Mouse (Mus musculus): Measurements from ENCODE around the gene Glp2r.

Glp2r gene

DNA sequence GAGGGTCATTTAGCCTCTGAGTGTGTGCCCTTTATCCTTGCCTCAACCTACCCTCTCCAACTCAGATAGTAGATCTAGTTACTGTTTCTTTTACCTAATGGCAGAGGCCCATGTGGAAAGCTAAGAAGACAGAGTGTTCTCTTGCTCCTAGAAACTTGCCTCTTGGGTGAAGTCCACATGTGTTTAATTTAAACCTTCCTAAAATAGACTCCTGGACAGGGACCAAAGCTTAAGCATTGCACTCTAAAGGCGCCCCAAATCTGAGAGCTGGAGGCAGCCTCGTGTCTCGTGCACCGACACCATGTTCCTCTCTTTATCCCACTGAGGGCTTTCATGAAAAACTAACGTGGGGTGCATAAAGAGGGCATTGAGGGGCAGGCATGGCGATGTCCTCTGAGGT is 43.9 kb downstream of the Glp2r start:
- no peak for DNase-seq (ENCODE audit: low spot score)

- no peak for DNase-seq (ENCODE audit: low spot score)
Measured at GRCm38 (mm10) chr11:67723231-67724013, 47.5 kb downstream of the Glp2r start.

DNA sequence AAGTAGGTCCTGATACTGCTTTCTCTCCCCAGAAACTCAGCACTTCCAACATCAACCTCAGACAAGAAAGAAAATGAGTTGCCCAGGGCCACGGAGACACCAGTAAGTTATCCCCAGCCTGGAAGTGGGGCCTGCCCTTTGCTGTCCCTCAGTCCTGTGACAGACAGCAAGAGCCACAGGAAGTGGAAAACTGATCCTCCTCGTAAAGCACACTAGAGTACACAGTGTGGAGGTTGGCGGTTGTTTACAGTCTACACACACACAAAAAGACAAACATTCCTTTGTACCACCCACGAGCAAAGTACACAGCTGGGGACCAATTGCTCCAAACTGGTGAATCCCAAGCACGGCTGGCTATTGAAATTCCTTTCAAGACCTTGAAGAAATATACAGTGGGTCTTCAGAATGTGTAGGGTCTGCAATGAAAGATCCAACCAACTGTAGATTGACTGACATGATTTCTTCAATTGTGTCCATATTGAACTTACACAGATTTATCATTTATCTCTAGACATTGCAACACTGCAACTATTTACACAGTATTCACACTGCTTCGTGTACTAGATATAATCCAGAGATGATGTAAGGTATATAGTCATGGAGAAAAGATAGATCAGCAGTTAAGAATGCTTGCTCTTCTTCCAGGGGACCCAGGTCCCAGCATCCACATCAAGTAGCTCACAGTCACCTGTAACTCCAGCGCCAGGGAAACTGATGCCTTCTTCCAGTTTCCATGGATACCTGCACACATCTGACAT is 48.4 kb downstream of the Glp2r start:
- no peak for DNase-seq (ENCODE audit: low spot score)

- no peak for DNase-seq (ENCODE audit: low spot score)
Measured at GRCm38 (mm10) chr11:67721485-67721884, 49.5 kb downstream of the Glp2r start.

- DNase-seq (ENCODE audit: low spot score) = no peak
Measured at GRCm38 (mm10) chr11:67715382-67715781, 55.6 kb downstream of the Glp2r start.

GRCm38 (mm10) chr11:67712976-67713375 is 58.0 kb downstream of the Glp2r start:
- DNase-seq (ENCODE audit: low spot score) = no peak

DNA sequence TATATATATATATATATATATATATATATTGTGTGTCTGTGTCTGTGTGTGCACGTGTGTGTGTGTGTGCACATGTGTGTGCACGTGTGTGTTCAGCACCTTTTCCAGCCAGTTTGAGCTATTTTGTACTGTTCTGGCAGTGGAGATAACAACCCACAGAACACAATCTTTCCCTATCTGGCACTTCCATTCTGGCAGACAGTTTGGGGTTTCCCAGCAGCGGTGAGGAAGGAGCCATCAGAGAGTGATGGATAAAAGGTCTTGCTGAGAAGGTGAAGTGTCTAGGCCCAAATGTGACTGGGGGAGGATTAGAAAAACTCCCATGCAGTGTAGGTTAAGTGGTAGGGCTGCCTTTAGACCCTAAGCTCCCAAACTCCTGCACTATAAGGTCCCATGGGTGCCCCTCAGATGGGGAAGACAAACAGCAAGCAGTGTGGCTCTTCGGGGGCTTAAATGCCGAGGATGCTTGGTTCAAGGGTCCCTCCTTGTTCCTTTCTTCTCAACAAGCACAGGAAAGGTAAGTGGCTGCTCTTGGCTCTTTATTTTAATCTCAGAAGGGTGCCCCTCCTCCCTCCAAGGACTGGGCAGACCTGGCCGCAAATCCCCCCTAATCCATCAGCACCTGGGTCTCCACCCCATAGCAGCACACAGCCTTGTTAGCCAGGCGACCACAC is 76.1 kb downstream of the Glp2r start, which contains the start of gene Rcvrn:
TSS of gene Rcvrn (plus strand) at position 624 of the 674 bp plus-strand sequence.
- no peak for DNase-seq (ENCODE audit: low spot score)

DNA sequence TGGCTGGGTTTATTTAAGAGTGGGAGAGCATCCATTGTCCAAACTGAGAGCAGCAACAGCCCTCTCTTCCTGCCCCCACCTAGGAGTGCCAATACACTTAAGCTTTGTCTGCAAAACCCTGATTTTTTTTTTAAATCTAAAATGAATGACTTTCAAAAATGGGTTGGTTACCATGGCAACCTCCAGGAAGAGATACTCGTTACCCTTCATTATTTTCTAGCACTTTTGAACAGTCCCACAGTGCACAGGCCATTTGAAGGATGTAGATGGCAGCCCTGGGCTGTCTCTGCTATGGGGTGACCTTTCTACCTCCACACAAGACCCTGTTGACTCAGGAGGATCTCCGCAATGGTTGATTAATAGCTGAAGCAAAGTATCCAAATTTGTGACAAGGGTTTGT is 84.8 kb downstream of the Glp2r start:
- DNase-seq (ENCODE audit: low spot score) = no peak

- no peak for DNase-seq (ENCODE audit: low spot score)
Measured at GRCm38 (mm10) chr11:67681871-67682270, 89.1 kb downstream of the Glp2r start.

DNA sequence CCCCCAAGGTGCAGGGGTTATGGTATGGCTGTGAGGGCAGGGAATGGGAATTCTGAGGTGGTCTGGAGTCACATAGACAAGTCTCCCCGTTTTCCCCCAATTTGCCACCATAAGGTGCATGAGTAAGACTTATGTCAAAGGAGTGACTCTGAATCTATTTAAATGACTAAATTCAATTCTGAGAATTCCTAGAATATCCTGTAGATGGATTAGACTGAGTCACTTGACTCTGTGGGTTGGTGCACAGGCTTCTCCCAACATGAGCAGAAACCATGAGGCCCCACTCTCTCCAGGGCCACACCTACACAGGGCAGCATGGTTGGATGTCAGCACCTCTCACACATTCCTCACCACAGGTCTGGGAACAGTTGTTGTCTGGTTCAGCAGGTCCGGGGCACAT is 91.0 kb downstream of the Glp2r start:
- no peak for DNase-seq (ENCODE audit: low spot score)

- DNase-seq (ENCODE audit: low spot score) = no peak
Measured at GRCm38 (mm10) chr11:67679300-67679699, 91.7 kb downstream of the Glp2r start.

- DNase-seq (ENCODE audit: low spot score) = peak; percentile 62
Measured at GRCm38 (mm10) chr11:67675562-67676540, 95.1 kb downstream of the Glp2r start.

DNA sequence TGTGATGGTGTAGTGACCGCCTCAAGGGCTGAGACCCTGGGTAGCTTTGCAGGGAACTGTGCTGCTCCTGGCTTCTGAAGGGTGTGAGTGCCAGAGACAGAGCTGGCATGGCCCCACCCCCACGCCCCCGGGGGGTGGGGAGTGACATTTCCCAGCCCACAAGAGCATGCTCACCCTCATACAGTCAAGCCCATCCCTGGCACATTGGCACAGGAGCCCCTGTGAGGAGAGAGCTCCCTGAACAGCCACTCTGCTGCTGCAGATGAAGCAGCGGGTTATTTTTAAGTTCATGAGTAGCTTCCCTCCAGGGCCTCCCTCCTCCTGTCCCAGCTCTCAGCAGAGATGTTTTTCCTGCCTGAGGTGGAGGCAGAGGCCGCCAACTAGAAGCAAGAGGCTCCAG is 98.8 kb downstream of the Glp2r start:
- no peak for DNase-seq (ENCODE audit: low spot score)

DNA sequence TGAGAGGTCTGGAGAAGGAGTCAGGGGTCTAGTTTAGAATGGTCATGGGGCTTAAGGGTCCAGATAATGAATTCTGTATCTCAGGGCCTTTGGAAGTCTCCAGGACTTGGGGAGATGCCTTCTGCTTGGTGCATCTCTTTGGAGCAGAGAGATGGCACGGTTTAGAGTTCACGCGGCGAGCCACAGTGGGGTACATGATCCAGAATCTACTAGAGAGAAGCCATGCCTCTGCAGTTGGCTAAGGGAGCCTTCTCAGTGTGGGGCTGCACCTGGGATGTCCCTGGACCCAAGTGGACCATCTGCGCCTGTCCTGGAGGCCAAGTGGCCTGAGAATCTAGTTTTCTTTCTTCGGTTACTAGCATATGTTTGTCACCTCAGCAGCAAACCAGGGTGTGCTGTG is 100.9 kb downstream of the Glp2r start:
- no peak for DNase-seq (ENCODE audit: low spot score)

DNA sequence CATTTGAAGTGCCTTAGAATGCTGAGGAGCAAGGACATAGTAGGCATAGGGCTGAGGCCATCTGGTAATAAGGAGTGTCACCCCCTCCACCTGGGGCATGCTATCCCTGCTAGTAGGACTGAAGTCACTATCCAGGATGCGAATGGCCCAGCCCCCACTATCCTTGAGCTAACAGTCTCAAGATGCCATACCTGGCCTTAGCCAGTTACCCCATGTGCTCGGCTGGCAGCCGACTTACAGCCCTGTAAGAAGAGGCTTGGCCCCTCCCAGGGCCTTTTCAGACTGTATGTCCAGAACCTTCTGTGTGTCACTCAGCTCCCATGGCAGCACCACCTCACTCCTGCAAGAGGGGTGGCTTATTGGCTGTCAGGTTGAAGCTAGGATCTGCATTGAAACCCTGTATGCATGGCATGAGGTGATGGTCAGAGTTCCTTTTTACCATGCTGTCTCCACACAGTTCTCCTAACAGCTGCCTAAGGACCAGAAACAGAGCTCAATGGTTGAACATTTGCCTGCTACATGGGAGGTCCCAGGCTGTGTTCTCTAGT is 102.4 kb downstream of the Glp2r start:
- DNase-seq (ENCODE audit: low spot score) = no peak

DNA sequence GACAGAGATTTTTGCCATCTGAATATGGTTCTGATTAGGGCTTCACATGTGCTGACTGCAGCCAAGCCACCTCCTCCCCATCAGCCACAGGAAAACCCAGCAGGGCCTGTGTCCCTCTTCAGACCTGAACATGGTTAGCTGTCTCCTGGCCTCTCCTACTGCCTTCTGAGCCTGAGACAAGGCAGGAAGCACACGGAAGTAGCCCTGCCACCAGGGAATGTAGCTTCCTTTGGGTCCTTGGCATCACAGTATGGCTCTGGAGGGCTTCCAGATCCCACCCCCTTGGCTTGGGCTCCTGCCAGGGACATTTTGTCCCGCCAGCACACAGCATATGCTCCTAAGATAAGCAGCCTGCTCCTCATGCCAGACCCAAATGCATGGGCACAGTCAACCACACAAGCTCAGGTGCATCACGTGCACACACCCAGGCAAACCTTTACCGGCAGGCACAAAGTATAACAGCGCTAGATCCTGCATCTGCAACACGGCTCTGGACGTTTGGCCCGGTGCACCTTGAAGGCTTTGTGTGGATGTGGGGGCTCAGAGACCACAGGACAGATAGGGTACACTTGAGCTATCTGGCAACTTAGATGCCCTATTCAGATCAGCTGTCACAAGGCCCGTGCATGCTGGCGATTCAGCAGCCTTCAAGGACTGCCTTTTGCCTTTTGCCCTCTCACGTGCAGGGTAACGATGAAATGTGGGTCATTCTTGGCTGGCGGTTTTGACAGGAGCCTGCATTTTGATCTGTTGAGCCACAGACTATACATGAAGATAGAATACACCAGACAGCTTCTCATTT is 103.2 kb downstream of the Glp2r start:
- peak; percentile 27 for DNase-seq (ENCODE audit: low spot score)

DNA sequence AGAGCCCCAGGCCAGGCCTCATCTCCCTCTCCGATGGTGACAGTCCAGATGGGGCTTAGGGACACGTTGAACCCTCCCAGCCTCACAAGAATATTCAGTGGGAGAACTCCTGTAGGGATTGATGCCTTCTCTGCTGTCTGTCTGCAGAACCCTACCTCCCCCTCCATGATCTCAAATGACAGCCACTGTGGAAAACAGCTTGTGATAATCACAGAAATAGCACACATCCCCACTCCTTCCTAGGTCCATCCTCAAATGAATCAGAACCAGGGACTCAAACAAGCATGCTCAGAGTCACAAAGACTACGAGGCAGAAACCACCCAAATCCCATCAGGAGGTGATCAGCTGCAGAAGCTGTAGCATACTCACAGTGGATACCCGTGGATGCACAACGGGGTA is 104.8 kb downstream of the Glp2r start:
- no peak for DNase-seq (ENCODE audit: low spot score)

GRCm38 (mm10) chr11:67664918-67665317 is 106.0 kb downstream of the Glp2r start:
- DNase-seq (ENCODE audit: low spot score) = no peak

DNA sequence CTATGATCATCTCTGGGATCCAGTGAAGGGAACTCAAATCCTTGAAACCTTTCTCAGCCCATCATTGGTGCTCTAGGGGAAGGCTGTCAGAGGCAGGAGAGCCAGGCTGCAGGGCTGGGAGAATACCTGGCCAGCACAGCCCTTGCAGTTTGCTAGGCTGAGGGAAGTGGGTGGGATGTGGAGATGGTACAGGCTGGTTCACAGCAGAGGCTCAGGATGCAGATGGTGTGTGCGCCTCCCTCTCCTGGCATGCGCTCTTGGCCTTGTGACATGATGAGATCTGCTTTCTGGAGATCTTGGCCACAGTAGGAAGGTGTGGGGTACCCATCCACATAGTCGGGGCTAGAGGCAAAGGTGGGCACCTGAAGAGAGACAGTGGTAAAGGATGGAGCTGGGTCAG is 106.7 kb downstream of the Glp2r start:
- DNase-seq (ENCODE audit: low spot score) = no peak

DNA sequence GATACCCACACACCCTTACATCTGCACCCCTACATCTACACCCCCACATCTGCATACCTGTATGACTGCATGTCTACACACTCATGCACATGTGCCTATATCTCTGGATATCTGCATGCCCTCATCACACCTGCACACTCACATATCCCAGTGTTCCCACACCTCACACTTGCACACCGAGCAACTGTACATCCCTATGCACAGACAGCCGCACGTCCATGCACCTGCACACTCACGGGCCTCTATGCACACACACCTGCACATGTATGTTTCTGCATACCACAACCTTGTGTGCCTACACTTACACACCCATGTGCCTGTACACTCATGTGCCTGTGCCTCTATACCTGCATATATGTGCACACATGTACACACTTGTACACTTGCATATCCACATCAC is 107.5 kb downstream of the Glp2r start:
- DNase-seq (ENCODE audit: low spot score) = no peak

- DNase-seq (ENCODE audit: low spot score) = no peak
Measured at GRCm38 (mm10) chr11:67661465-67661864, 109.5 kb downstream of the Glp2r start.
